Mouse (Mus musculus): ENCODE measurements at regions not wholly inside any gene's neighbourhood (a gene's known extent, or its start where the extent isn't known, plus 50 kb on each side); places are given as distances from the start of the nearest gene placed in this dataset.
"Not testable (repeated sequence)": the region's sequence is repeated elsewhere in the genome, so short reads cannot be mapped to it uniquely, and the experiment has no call there.

- H3K27ac ChIP-seq (ENCODE audit: insufficient read depth, low read length) = no peak overlapping the region
- H3K27me3 ChIP-seq (ENCODE audit: control insufficient read depth, insufficient read depth, low read length) = no peaks in the 10 kb centered on the region
- H3K4me3 ChIP-seq (replicated peaks; ENCODE audit: insufficient read depth, low read depth, low read length) = no peak overlapping the region
- H3K4me1 ChIP-seq (ENCODE audit: control insufficient read depth, insufficient read depth, low read length) = no peaks in the 10 kb centered on the region
- TF ChIP-seq POLR2A (IDR thresholded peaks at IDR 0.05; ENCODE audit: borderline replicate concordance, insufficient read depth, low read length) (no peak), CTCF (IDR thresholded peaks at IDR 0.05; ENCODE audit: borderline replicate concordance, insufficient read depth, low read depth, low read length) (no peak)
- 98% methylated on average over 1 of the region's 1 CpGs for WGBS
- DNase-seq = no peak
Measured at GRCm38 (mm10) chr14:68783216-68783615, 510.9 kb downstream of the Synb start.

GRCm38 (mm10) chr14:68770411-68770810 lies 523.7 kb downstream of the Synb start:
- no peaks in the 10 kb centered on the region; the same call in 1 of the 2 replicates for H3K27me3 ChIP-seq (ENCODE audit: control insufficient read depth, insufficient read depth, low read length)
- H3K27ac ChIP-seq (ENCODE audit: insufficient read depth, low read length) = no peak overlapping the region
- no peak overlapping the region for H3K4me3 ChIP-seq (replicated peaks; ENCODE audit: insufficient read depth, low read depth, low read length)
- no peak for DNase-seq
- H3K4me1 ChIP-seq (ENCODE audit: control insufficient read depth, insufficient read depth, low read length) = no peaks in the 10 kb centered on the region
- no peak for TF ChIP-seq POLR2A (IDR thresholded peaks at IDR 0.05; ENCODE audit: borderline replicate concordance, insufficient read depth, low read length)
- TF ChIP-seq CTCF (IDR thresholded peaks at IDR 0.05; ENCODE audit: borderline replicate concordance, insufficient read depth, low read depth, low read length) = no peak
- 78% methylated on average over 2 of the region's 2 CpGs for whole genome bisulfite sequencing

- H3K4me1 ChIP-seq (ENCODE audit: control insufficient read depth, insufficient read depth, low read length) = peaks cover 3% of the 10 kb centered on the region; the same call in 1 of the 2 replicates
- H3K27ac ChIP-seq (ENCODE audit: insufficient read depth, low read length) = no peak overlapping the region
- no peak for TF ChIP-seq POLR2A (IDR thresholded peaks at IDR 0.05; ENCODE audit: borderline replicate concordance, insufficient read depth, low read length)
- TF ChIP-seq CTCF (IDR thresholded peaks at IDR 0.05; ENCODE audit: borderline replicate concordance, insufficient read depth, low read depth, low read length) = no peak
- no peak overlapping the region for H3K4me3 ChIP-seq (replicated peaks; ENCODE audit: insufficient read depth, low read depth, low read length)
- DNase-seq = peak; percentile 81 to 95
- 12% methylated on average over 3 of the region's 3 CpGs for WGBS
- no peaks in the 10 kb centered on the region for H3K27me3 ChIP-seq (ENCODE audit: control insufficient read depth, insufficient read depth, low read length)
Measured at GRCm38 (mm10) chr14:68762916-68763315, 531.2 kb downstream of the Synb start.

GRCm38 (mm10) chr14:68744661-68745060 lies 549.4 kb downstream of the Synb start:
- DNase-seq = no peak
- H3K4me3 ChIP-seq (replicated peaks; ENCODE audit: insufficient read depth, low read depth, low read length) = no peak overlapping the region

GRCm38 (mm10) chr14:68738474-68738873 lies 555.6 kb downstream of the Synb start:
- DNase-seq = no peak
- no CpG with 5 or more reads among the region's 1 CpGs for WGBS
- TF ChIP-seq CTCF (IDR thresholded peaks at IDR 0.05; ENCODE audit: borderline replicate concordance, insufficient read depth, low read depth, low read length) (no peak), POLR2A (IDR thresholded peaks at IDR 0.05; ENCODE audit: borderline replicate concordance, insufficient read depth, low read length) (no peak)
- Histone ChIP-seq H3K4me3 (replicated peaks; ENCODE audit: insufficient read depth, low read depth, low read length) (no peak overlapping the region), H3K27me3 (ENCODE audit: control insufficient read depth, insufficient read depth, low read length) (no peaks in the 10 kb centered on the region), H3K4me1 (ENCODE audit: control insufficient read depth, insufficient read depth, low read length) (no peaks in the 10 kb centered on the region), H3K27ac (ENCODE audit: insufficient read depth, low read length) (no peak overlapping the region)

More at GRCm38 (mm10) chr14:68744661-68745060, 549.4 kb downstream of the Synb start:
- no peak overlapping the region for H3K27ac ChIP-seq (ENCODE audit: insufficient read depth, low read length)
- H3K4me1 ChIP-seq (ENCODE audit: control insufficient read depth, insufficient read depth, low read length) = no peaks in the 10 kb centered on the region
- TF ChIP-seq POLR2A (IDR thresholded peaks at IDR 0.05; ENCODE audit: borderline replicate concordance, insufficient read depth, low read length) (no peak), CTCF (IDR thresholded peaks at IDR 0.05; ENCODE audit: borderline replicate concordance, insufficient read depth, low read depth, low read length) (no peak)
- no peaks in the 10 kb centered on the region for H3K27me3 ChIP-seq (ENCODE audit: control insufficient read depth, insufficient read depth, low read length)
- 77% methylated on average over 2 of the region's 2 CpGs for WGBS

- H3K27me3 ChIP-seq (ENCODE audit: control insufficient read depth, insufficient read depth, low read length); H3K4me1 ChIP-seq (ENCODE audit: control insufficient read depth, insufficient read depth, low read length); H3K27ac ChIP-seq (ENCODE audit: insufficient read depth, low read length); H3K4me3 ChIP-seq (replicated peaks; ENCODE audit: insufficient read depth, low read depth, low read length): not testable (repeated sequence)
- peak; percentile 69 to 76 for DNase-seq
- peak; percentile 59; the same call in 1 of the 2 replicates for TF ChIP-seq CTCF (IDR thresholded peaks at IDR 0.05; ENCODE audit: borderline replicate concordance, insufficient read depth, low read depth, low read length)
- 9% methylated on average over 2 of the region's 2 CpGs for WGBS
Measured at GRCm38 (mm10) chr14:68735756-68736155, 558.3 kb downstream of the Synb start.

- H3K27ac ChIP-seq (ENCODE audit: insufficient read depth, low read length) = no peak overlapping the region
- 44% methylated on average over 6 of the region's 6 CpGs for WGBS
- DNase-seq = no peak
- no peaks in the 10 kb centered on the region for H3K4me1 ChIP-seq (ENCODE audit: control insufficient read depth, insufficient read depth, low read length)
- H3K4me3 ChIP-seq (replicated peaks; ENCODE audit: insufficient read depth, low read depth, low read length) = no peak overlapping the region
- TF ChIP-seq POLR2A (IDR thresholded peaks at IDR 0.05; ENCODE audit: borderline replicate concordance, insufficient read depth, low read length) (no peak), CTCF (IDR thresholded peaks at IDR 0.05; ENCODE audit: borderline replicate concordance, insufficient read depth, low read depth, low read length) (no peak)
- H3K27me3 ChIP-seq (ENCODE audit: control insufficient read depth, insufficient read depth, low read length) = no peaks in the 10 kb centered on the region
Measured at GRCm38 (mm10) chr14:68721156-68721555, 572.9 kb downstream of the Synb start.

- no peaks in the 10 kb centered on the region for H3K27me3 ChIP-seq (ENCODE audit: control insufficient read depth, insufficient read depth, low read length)
- whole genome bisulfite sequencing = 82% methylated on average over 9 of the region's 9 CpGs
- no peaks in the 10 kb centered on the region for H3K4me1 ChIP-seq (ENCODE audit: control insufficient read depth, insufficient read depth, low read length)
- no peak for DNase-seq
- TF ChIP-seq POLR2A (IDR thresholded peaks at IDR 0.05; ENCODE audit: borderline replicate concordance, insufficient read depth, low read length) = no peak
- TF ChIP-seq CTCF (IDR thresholded peaks at IDR 0.05; ENCODE audit: borderline replicate concordance, insufficient read depth, low read depth, low read length) = no peak
- no peak overlapping the region for H3K27ac ChIP-seq (ENCODE audit: insufficient read depth, low read length)
- H3K4me3 ChIP-seq (replicated peaks; ENCODE audit: insufficient read depth, low read depth, low read length) = no peak overlapping the region
Measured at GRCm38 (mm10) chr14:68719429-68720160, 574.5 kb downstream of the Synb start.

All from cerebellum, adult 2 months (tissue).